Mouse (Mus musculus) liver, embryonic 12.5 days (tissue): ENCODE data around the gene 4930590J08Rik. TPM values are rescaled to one million over a fixed set of nuclear protein-coding genes. Genes with fewer than 3 reads are reported as not detected.
"Not testable (repeated sequence)": the region's sequence is repeated elsewhere in the genome, so short reads cannot be mapped to it uniquely, and the experiment has no call there.

Experiments used
- ATAC-seq: fragments of 200-750 bp; cut with Nextera tagmentation; 2 replicates; pipeline ENCODE4 v1.8.0; 2017; ENCODE audit warnings: moderate number of reproducible peaks, mild to moderate bottlenecking, moderate library complexity
- H3K27ac ChIP-seq: fragments of 300-500 bp; sonication (generic); 2 replicates; pipeline ENCODE4 v1.5.1; 2016; ENCODE audit warnings: mild to moderate bottlenecking
- H3K27me3 ChIP-seq: fragments of 300-500 bp; sonication (generic); replicated peaks from 2 replicates; pipeline ENCODE4 v1.6.1; 2016; ENCODE audit warnings: mild to moderate bottlenecking, moderate library complexity
- H3K36me3 ChIP-seq: fragments of 300-500 bp; sonication (generic); 2 replicates; pipeline ENCODE4 v1.6.1; 2016; ENCODE audit warnings: mild to moderate bottlenecking, moderate library complexity
- H3K4me1 ChIP-seq: fragments of 300-500 bp; sonication (generic); 2 replicates; pipeline ENCODE4 v1.6.1; 2016
- H3K4me2 ChIP-seq: fragments of 300-500 bp; sonication (generic); 2 replicates; pipeline ENCODE4 v1.6.1; 2016; ENCODE audit warnings: mild to moderate bottlenecking, moderate library complexity
- H3K4me3 ChIP-seq: fragments of 300-500 bp; sonication (generic); 2 replicates; pipeline ENCODE4 v1.5.1; 2016; ENCODE audit warnings: mild to moderate bottlenecking, moderate library complexity
- H3K9ac ChIP-seq: fragments of 300-500 bp; sonication (generic); 2 replicates; pipeline ENCODE4 v1.6.1; 2016; ENCODE audit warnings: mild to moderate bottlenecking, moderate library complexity
- H3K9me3 ChIP-seq: fragments of 300-500 bp; sonication (generic); replicated peaks from 2 replicates; pipeline ENCODE4 v1.6.1; 2016; ENCODE audit warnings: mild to moderate bottlenecking, moderate library complexity
- WGBS: fragments of 180-500 bp; shearing (Covaris S2); methylation state at CpG from one replicate; pipeline ENCODE4 v1.1.7; 2016; ENCODE audit not compliant: insufficient replicate concordance; 5-methylcytosine and 5-hydroxymethylcytosine counted together
- polyA plus RNA-seq: library from polyadenylated mRNA; unstranded; fragments of >200 nt; fragmentation: Nextera tagmentation; extraction: Ambion mirVana; gene quantifications from 2 replicates; pipeline ENCODE4 v1.2.1, GENCODE M21; 2016

The 4930590J08Rik gene
- polyA plus RNA-seq, 1 experiment from 2014 or later = 0.10 TPM

DNA sequence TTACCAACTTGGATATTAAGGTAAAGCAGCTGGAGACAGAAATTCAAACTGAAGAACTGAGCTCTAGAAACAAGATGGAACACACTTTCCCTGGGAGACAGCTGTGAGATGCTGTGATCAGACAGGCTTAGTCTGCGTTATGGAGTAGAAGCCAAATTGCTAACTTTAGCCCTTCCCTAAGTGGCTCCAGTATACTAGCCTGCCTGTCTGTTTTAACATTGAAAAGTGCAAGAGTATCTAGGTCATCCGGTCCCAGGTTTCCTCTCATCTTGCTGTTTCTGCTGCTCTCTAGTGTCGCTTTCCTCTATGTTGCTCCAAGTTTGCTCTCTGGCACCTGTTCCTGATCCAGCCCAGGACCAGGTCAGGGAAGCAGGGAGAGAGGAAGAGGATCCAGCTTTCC, 5.8 kb upstream of the 4930590J08Rik start:
- 82% methylated on average over 3 of the region's 3 CpGs for WGBS
- no peak overlapping the region for H3K4me2 ChIP-seq
- peaks cover 96% of the 10 kb centered on the region for H3K36me3 ChIP-seq

DNA sequence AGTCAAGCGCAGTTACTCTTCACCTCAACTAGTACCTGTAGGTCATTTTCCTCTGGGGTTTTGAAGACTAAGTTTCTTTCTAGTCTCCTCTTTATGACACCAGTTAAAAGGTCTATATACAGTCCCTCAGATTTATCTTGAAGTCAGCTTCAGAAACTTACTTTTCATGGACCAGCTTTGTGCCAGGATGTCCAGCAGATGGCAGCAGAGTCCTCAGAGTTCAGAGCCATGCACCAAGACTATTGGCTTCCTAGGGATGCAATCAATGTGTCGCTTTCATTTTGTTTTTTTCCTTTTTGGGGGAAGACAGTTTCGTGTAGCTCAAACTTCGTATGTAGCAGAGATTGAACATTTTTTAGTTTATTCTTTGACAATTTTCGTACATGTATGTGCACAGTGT, 1.1 kb upstream of the 4930590J08Rik start:
- Histone ChIP-seq H3K9me3 (no peaks in the 10 kb centered on the region), H3K9ac (no peak overlapping the region), H3K4me2 (no peak overlapping the region), H3K4me3 (no peak overlapping the region), H3K27ac (no peak overlapping the region), H3K27me3 (no peaks in the 10 kb centered on the region), H3K36me3 (peaks cover 59% of the 10 kb centered on the region), H3K4me1 (no peaks in the 10 kb centered on the region)
- no peak for ATAC-seq
- WGBS = 44% methylated on average over 5 of the region's 5 CpGs

More for the DNA sequence above, 5.8 kb upstream of the 4930590J08Rik start:
- ATAC-seq = no peak
- Histone ChIP-seq H3K9me3 (no peaks in the 10 kb centered on the region), H3K27ac (no peak overlapping the region), H3K4me3 (no peak overlapping the region), H3K27me3 (no peaks in the 10 kb centered on the region), H3K9ac (no peak overlapping the region), H3K4me1 (no peaks in the 10 kb centered on the region)

DNA sequence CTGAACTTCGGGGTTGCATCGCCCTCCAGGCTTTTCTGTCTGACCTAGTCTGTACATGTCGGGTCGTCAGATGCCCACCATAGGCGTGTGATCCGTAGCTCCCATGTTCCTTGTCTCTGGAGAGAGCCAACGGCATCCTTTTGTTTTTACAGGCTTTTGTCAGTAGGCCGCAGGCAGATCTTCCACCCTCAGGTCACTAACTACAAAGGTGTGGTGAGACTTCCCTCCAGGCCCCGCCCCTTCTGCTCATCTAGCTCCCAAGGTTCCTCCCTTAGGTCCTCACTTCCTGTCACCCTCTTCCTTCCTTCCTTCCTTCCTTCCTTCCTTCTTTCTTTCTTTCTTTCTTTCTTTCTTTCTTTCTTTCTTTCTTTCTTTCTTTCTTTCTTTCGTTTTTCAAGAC, 11.4 kb downstream of the 4930590J08Rik start:
- Histone ChIP-seq H3K4me3 (no peak overlapping the region), H3K9ac (no peak overlapping the region), H3K9me3 (no peaks in the 10 kb centered on the region), H3K4me1 (no peaks in the 10 kb centered on the region), H3K27ac (no peak overlapping the region), H3K27me3 (no peaks in the 10 kb centered on the region), H3K4me2 (no peak overlapping the region), H3K36me3 (no peaks in the 10 kb centered on the region)
- ATAC-seq = no peak
- WGBS = 71% methylated on average over 10 of the region's 10 CpGs

DNA sequence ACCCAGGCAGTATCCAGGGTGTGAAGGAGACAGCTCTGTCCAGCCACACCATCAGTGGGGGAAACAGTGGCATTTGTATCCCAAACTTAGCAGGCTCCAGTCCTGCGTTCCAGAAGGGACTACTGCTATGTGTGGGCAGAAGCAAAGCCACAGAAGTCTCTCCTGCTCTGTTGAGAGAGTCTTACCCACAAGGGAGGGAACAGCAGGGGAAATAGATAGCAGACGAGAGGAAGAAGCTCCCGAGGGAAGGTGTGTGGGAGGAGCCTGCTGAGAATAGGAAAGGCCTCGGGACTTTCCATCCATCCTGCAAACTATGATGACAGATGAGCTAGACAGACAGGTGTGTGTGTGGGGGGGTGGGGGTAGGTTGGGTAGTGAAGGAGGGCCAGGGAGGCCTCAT, 14.7 kb downstream of the 4930590J08Rik start:
- WGBS = 24% methylated on average over 4 of the region's 4 CpGs
- H3K4me2 ChIP-seq = no peak overlapping the region
- no peak overlapping the region for H3K9ac ChIP-seq
- H3K27ac ChIP-seq = no peak overlapping the region
- no peak overlapping the region for H3K4me3 ChIP-seq
- no peak for ATAC-seq
- H3K9me3 ChIP-seq = no peaks in the 10 kb centered on the region
- no peaks in the 10 kb centered on the region for H3K36me3 ChIP-seq
- H3K27me3 ChIP-seq = no peaks in the 10 kb centered on the region
- H3K4me1 ChIP-seq = no peaks in the 10 kb centered on the region

DNA sequence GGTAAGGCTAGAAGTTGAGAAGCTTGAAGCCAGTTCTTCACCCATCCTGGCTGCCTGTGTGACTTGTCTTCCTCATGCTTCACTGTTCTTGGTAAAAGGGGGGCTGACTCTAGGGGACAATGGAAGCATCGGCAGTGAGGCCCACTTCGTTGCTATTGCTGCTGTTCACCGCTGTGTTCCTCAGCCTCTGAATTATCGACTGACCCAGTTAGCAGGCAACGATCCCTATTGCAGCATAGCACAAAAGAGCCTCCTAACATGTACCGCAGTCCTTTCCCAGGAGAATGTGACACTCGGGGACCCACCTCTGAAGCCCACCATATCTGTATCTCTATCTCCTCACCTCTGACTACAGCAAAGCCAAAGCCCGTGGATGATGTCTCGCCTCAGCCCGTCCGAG, 15.1 kb downstream of the 4930590J08Rik start:
- WGBS = 73% methylated on average over 11 of the region's 11 CpGs
- no peaks in the 10 kb centered on the region for H3K4me1 ChIP-seq
- H3K27me3 ChIP-seq = no peaks in the 10 kb centered on the region
- H3K27ac ChIP-seq = no peak overlapping the region
- H3K4me2 ChIP-seq = no peak overlapping the region
- H3K9ac ChIP-seq = no peak overlapping the region
- no peaks in the 10 kb centered on the region for H3K9me3 ChIP-seq
- no peaks in the 10 kb centered on the region for H3K36me3 ChIP-seq
- ATAC-seq = no peak
- no peak overlapping the region for H3K4me3 ChIP-seq

DNA sequence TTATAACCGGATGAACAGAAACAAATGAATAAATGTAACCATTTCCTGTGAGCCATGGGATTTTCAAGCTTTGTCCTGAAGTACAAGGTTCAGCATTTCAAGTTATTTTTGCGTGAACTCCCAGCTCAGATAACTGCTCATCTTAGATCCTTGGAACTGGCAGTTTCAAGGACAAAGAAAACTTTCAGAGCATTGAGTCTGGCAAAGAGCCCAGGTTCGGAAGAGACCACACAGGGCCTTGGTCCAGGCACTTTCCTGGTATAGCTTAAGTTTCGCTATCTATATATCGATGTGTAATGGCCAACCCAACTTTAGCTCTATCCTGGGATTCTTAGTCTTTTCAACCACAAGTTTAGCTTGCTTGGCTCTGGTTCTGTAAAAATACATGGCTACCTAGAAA, 28.6 kb downstream of the 4930590J08Rik start:
- no peak for ATAC-seq
- 75% methylated on average over 5 of the region's 5 CpGs for WGBS
- Histone ChIP-seq H3K4me3 (no peak overlapping the region), H3K27ac (no peak overlapping the region), H3K9ac (no peak overlapping the region), H3K9me3 (no peaks in the 10 kb centered on the region), H3K4me1 (no peaks in the 10 kb centered on the region), H3K36me3 (no peaks in the 10 kb centered on the region), H3K4me2 (no peak overlapping the region), H3K27me3 (no peaks in the 10 kb centered on the region)

DNA sequence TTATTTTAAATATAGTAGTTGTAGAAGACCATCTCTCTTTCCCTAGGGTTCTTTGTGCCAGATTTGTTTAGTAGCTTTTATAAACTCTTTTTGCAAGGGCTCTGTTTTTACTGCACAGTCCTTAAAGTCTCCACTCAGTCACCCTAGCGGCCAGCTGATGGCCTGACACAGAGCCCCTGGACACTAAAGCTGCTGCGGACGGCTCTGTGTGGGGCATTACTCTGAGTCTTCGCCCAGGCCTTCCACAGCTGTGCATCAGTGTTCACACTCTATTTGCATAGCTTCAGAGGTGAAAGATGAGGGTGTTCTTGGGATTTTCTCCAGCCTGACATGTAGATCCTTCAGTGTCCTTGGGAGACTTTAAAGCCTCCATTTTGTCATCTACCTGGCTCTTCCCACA, 35.9 kb downstream of the 4930590J08Rik start:
- Histone ChIP-seq H3K4me1 (no peaks in the 10 kb centered on the region), H3K36me3 (no peaks in the 10 kb centered on the region), H3K9me3 (no peaks in the 10 kb centered on the region), H3K27me3 (no peaks in the 10 kb centered on the region), H3K27ac (no peak overlapping the region), H3K4me3 (no peak overlapping the region), H3K9ac (no peak overlapping the region), H3K4me2 (no peak overlapping the region)
- WGBS = 61% methylated on average over 4 of the region's 4 CpGs
- ATAC-seq = no peak

DNA sequence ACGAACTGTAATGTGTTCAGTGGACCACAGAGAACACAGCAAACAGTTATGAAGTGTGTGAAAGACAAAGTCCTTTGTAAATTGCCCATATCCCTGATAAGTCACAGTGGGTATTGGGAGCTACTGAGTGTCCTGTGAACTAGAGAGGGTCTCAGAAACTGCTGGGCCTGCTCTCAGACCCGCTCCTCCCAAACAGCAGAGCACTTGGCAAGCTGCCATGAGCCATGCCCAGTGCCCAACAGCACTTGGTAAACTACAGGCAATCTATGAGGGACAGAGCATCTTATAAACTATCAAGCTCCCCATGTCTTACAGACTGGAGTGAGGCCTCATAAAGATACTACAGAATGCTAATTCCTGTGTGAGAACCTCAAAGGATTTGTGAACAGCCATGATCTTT, 45.8 kb downstream of the 4930590J08Rik start:
- no peak for ATAC-seq
- Histone ChIP-seq H3K27ac (no peak overlapping the region), H3K9ac (no peak overlapping the region), H3K4me2 (no peak overlapping the region), H3K27me3 (no peaks in the 10 kb centered on the region), H3K36me3 (no peaks in the 10 kb centered on the region), H3K9me3 (no peaks in the 10 kb centered on the region), H3K4me1 (no peaks in the 10 kb centered on the region), H3K4me3 (no peak overlapping the region)
- 54% methylated on average over 2 of the region's 2 CpGs for WGBS

DNA sequence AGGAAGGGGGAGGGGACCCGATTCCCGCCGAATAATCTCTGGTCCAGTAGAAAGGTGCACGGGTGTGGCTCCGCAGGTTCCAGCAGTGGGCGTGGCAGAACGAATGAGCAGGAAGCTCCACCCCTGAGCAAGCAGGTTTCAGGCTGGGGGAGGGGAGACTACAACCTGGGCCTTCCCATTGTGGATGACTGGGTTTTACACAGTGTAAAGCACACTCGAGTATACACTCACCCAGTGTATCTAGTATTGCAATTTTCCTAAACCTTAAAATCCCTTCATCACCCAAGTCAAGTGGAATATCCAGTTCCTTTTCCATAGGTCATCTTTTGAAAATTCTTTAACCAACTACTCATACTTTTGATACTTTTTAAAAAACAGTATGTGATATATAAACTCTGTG, 55.4 kb downstream of the 4930590J08Rik start:
- not testable (repeated sequence) for H3K36me3 ChIP-seq, H3K9ac ChIP-seq, H3K27ac ChIP-seq, H3K9me3 ChIP-seq, ATAC-seq, H3K27me3 ChIP-seq, H3K4me1 ChIP-seq, H3K4me3 ChIP-seq, H3K4me2 ChIP-seq
- WGBS = 22% methylated on average over 4 of the region's 8 CpGs

DNA sequence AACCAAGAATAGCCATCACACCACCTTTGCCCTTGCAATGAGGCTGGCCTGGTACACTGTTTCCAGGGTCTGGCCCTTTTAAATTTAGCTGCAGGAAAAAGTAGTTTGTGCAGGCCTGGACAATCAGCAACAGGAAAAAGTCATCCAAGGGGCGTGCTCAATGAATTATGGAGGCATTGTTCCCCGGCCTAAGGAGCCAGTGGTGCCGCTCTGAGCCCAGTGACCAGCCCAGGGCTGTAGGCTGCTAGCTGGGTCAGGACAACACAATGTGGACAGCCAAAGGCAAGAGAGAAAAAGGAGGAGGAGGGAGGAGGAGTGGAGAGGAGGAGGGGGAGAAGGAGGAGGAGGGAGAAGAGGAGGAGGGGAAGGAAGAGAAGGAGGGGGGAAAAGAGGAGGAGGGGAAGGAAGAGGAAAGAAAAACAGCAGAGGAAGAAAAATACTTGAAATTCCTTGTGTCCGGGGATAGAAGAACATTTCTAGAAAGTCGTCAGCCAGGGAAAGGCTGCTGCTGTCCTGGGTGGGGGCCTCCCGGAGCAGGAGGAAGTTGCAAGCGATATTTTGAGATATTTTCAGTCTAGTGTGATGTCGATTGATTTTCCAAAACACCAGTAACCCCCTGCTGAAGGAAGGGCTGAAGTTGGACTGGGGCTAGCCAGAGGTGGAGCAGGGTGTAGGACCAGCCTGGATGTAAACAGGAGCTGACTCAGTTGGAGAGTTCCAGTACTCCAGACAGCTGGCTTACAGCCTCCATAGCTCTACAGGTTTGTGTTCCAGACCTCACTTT, 57.6 kb downstream of the 4930590J08Rik start:
- Histone ChIP-seq H3K9me3 (no peaks in the 10 kb centered on the region), H3K27ac (no peak overlapping the region; the same call in 1 of the 2 replicates), H3K4me3 (no peak overlapping the region), H3K36me3 (no peaks in the 10 kb centered on the region), H3K27me3 (peaks cover 11% of the 10 kb centered on the region; the same call in 1 of the 2 replicates), H3K4me1 (no peaks in the 10 kb centered on the region), H3K4me2 (no peak overlapping the region), H3K9ac (no peak overlapping the region)
- ATAC-seq = no peak
- 31% methylated on average over 8 of the region's 8 CpGs for WGBS

DNA sequence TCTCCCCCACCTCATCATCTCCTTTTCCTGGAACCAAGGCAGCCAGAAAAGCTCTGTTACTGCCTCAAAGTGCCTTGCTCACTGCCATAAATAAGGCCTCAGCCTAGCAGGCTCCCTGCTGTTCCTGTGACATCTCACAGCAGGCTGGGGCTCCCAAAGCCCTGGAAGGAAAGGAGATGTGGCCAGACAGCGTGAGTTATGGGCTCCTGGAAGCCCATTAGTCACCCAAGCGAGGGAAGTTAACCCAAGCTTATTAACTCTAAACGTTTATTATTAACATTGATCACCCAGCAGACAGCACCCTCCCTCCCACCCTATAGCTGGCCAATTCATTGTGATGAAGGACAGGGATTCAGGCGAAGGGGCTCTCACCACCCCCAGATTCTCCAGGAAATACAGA, 60.8 kb downstream of the 4930590J08Rik start:
- no peak for ATAC-seq
- WGBS = 20% methylated on average over 4 of the region's 4 CpGs
- no peak overlapping the region for H3K4me3 ChIP-seq

DNA sequence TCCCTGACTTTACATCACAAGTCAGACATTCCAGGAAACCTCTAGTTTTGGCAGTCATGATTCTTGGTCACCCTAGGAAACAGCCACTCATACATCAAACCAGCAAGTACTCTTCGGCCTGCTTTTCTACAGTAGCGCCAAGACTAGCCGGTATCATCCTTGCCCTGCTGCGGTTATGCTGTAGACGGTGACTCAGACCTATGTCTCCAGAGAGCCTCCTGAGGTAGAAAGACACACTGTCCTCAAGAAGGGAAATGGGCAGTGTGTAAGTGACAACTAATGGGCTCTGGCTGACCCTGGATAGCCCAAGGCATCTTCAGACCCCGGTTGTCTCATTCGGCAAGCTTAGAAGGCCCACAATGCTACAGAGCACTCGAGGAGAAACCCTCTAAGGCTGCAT, 62.5 kb downstream of the 4930590J08Rik start:
- H3K27me3 ChIP-seq = peaks cover 8% of the 10 kb centered on the region; the same call in 1 of the 2 replicates
- 76% methylated on average over 8 of the region's 8 CpGs for WGBS

More for the DNA sequence above, 60.8 kb downstream of the 4930590J08Rik start:
- H3K9me3 ChIP-seq = no peaks in the 10 kb centered on the region
- no peak overlapping the region for H3K9ac ChIP-seq
- H3K27me3 ChIP-seq = peaks cover 8% of the 10 kb centered on the region; the same call in 1 of the 2 replicates
- no peaks in the 10 kb centered on the region for H3K4me1 ChIP-seq
- H3K4me2 ChIP-seq = no peak overlapping the region
- no peak overlapping the region for H3K27ac ChIP-seq
- H3K36me3 ChIP-seq = no peaks in the 10 kb centered on the region

DNA sequence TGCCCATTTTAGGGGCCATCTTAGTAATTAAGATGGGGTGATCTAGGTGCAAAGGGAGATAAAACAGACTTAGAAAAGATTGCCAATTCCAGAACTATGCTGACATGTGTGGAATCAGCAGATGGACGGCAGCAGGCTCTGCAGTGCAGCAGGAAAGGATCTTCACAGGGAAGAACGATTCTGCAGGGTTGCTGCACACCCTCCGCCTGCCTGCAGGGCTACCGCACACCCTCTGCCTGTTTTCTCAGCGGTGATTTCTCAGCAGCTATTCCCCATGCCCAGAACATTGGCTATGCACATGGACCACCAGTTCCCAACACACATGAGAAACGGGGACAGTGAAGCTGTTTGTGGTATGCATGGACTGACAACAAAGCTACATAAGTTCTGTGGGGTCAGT, 63.4 kb downstream of the 4930590J08Rik start:
- H3K4me1 ChIP-seq = no peaks in the 10 kb centered on the region
- H3K27ac ChIP-seq = no peak overlapping the region
- WGBS = 62% methylated on average over 6 of the region's 6 CpGs
- H3K9ac ChIP-seq = no peak overlapping the region
- peaks cover 8% of the 10 kb centered on the region; the same call in 1 of the 2 replicates for H3K27me3 ChIP-seq
- no peaks in the 10 kb centered on the region for H3K9me3 ChIP-seq
- H3K4me3 ChIP-seq = no peak overlapping the region
- ATAC-seq = no peak
- H3K4me2 ChIP-seq = no peak overlapping the region
- no peaks in the 10 kb centered on the region for H3K36me3 ChIP-seq

More for the DNA sequence above, 62.5 kb downstream of the 4930590J08Rik start:
- Histone ChIP-seq H3K4me2 (no peak overlapping the region), H3K9ac (no peak overlapping the region), H3K27ac (no peak overlapping the region), H3K9me3 (no peaks in the 10 kb centered on the region), H3K4me1 (no peaks in the 10 kb centered on the region), H3K4me3 (no peak overlapping the region), H3K36me3 (no peaks in the 10 kb centered on the region)
- no peak for ATAC-seq
